ENCODE assay signal across 23 mouse cellular contexts in the genomic region with DNA sequence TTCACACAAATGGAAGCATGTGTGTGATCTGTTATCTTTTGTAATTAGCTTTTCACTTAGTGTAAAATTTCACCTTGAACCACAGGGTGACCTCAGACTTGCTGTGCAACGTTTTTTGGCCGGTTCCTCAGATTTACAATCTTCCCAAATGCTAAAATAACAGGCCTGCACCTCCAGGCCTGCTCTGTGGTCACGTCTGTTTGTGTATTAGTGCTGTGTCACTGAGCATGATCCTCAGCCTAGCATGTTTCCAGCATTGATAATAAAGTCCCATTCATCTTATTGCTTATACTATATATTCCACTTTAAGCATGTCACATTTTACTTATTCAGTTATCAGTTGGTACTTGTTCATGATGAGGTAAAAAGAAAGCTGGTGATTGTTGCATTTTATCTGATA.
"Had no signal": no experiment of that assay in that cellular context is flagged by ENCODE, and none has a peak within 500 bp of the region (broad histone marks: within the 10 kb centered on the region; RNA-seq: fewer than 3 reads in every experiment).

No protein-coding gene starts in this region.

- H3K9ac ChIP-seq: heart, embryonic 13.5 days; heart, embryonic 15.5 days; hindbrain, embryonic 13.5 days; hindbrain, embryonic 15.5 days; limb, embryonic 12.5 days had no signal

- ATAC-seq: hindbrain, postnatal 0 days; intestine, embryonic 16.5 days had no signal

- H3K27ac ChIP-seq: heart, adult 2 months; heart, embryonic 13.5 days; heart, embryonic 15.5 days; hindbrain, embryonic 13.5 days; hindbrain, embryonic 15.5 days; hindbrain, postnatal 0 days; layer of hippocampus, adult 2 months; left cerebral cortex, adult 2 months; limb, embryonic 10.5 days; limb, embryonic 12.5 days had no signal

- H3K27me3 ChIP-seq: heart, embryonic 13.5 days; heart, embryonic 15.5 days; hindbrain, embryonic 13.5 days; hindbrain, embryonic 15.5 days; limb, embryonic 12.5 days had no signal

- H3K4me2 ChIP-seq: heart, embryonic 11.5 days; heart, embryonic 13.5 days; heart, embryonic 15.5 days; hindbrain, embryonic 13.5 days; hindbrain, embryonic 15.5 days; limb, embryonic 12.5 days had no signal

- H3K9me3 ChIP-seq: heart, embryonic 13.5 days; heart, embryonic 15.5 days; hindbrain, embryonic 13.5 days; hindbrain, embryonic 15.5 days; limb, embryonic 10.5 days; limb, embryonic 12.5 days had no signal

- H3K4me3 ChIP-seq: heart, adult 2 months; heart, embryonic 13.5 days; heart, embryonic 15.5 days; hindbrain, embryonic 13.5 days; hindbrain, embryonic 15.5 days; layer of hippocampus, adult 2 months; left cerebral cortex, adult 2 months; limb, embryonic 10.5 days; limb, embryonic 12.5 days had no signal

- H3K4me1 ChIP-seq: heart, embryonic 13.5 days; heart, embryonic 15.5 days; hindbrain, embryonic 13.5 days; hindbrain, embryonic 15.5 days had no signal

- DNase-seq: gastrocnemius, postnatal 14 days; gastrocnemius, postnatal 36 days; heart, adult 2 months; heart, postnatal 14 days; heart, postnatal 36 days; kidney, adult 11 months; kidney, adult 2 months; kidney, adult 9 months; kidney, postnatal 10 days; kidney, postnatal 25 days; kidney, postnatal 4 days; liver had no signal
